Mouse (Mus musculus): ENCODE results near the gene Abhd17a. TPM values are rescaled to one million over a fixed set of nuclear protein-coding genes. Genes with fewer than 3 reads are reported as not detected.

Gene Abhd17a
- total and polyA plus RNA-seq, 3 experiments, result 37.2 to 49.1 (median 48.0) TPM

DNA sequence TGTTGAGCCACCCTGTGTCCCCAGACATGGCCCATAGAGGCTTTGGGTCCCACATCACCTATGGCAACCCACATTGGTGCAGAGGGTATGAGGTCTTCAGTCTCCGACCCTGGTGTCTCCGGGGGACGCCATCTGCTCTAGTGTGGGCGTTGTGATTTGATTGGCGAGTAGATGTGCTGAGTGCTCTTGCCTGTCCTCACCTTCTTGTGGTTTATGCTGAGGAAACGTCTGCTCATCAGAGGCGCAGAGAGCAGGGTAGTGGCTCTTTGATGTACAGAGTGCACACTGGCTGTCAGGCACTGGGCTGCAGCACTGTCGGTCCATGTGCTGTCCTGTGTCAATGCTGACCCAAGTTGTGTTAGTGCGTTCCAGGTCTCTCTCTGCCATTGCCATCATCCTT, 38.8 kb upstream of the Abhd17a start:
- Histone ChIP-seq H3K79me2 (replicated peaks; ENCODE audit: control insufficient read depth, extremely low read depth, insufficient read depth, poor library complexity, severe bottlenecking) (peaks cover 29% of the 10 kb centered on the region), H3K4me2 (ENCODE audit: insufficient read depth, low read depth, poor library complexity, severe bottlenecking) (no peak overlapping the region), H3K27ac (ENCODE audit: insufficient read depth, low read depth) (no peak overlapping the region), H3K9ac (ENCODE audit: insufficient read depth, low read depth) (no peak overlapping the region), H3K36me3 (replicated peaks in 1 of 2; ENCODE audit: control insufficient read depth in 1 of 2, insufficient read depth in 1 of 2, low read length in 1 of 2) (peaks cover 20 to 89% of the 10 kb centered on the region in 2 experiments), H3K4me1 (ENCODE audit: control insufficient read depth in 1 of 2, insufficient read depth in 2 of 2) (peaks cover 28 to 56% of the 10 kb centered on the region in 2 experiments), H3K27me3 (replicated peaks) (no peaks in the 10 kb centered on the region), H3K4me3 (replicated peaks in 1 of 3; ENCODE audit: low read depth in 2 of 3, low read length in 2 of 3, poor library complexity in 1 of 3) (no peak overlapping the region), H3K9me3 (replicated peaks; ENCODE audit: low read length) (no peaks in the 10 kb centered on the region)
- dilution Hi-C loops (cut with MboI; ENCODE audit: extremely low pct_ligation_motif_present, extremely low pct_unique_long_range_greater_than_20kb, low sequenced_read_pairs) (no loop called here), in situ Hi-C loops (cut with MboI; ENCODE audit: low pct_ligation_motif_present, low pct_unique_long_range_greater_than_20kb, low sequenced_read_pairs) (no loop called here)
- no peak for TF ChIP-seq KAT2A (IDR thresholded peaks at IDR 0.05; ENCODE audit: insufficient replicate concordance, low read length)
- TF ChIP-seq MXI1 (IDR thresholded peaks at IDR 0.05; ENCODE audit: low read depth, low read length), result no peak
- TF ChIP-seq JUND (conservative IDR thresholded peaks at IDR 0.05; ENCODE audit: low read depth, low read length), result no peak
- no peak for TF ChIP-seq CHD1 (IDR thresholded peaks at IDR 0.05; ENCODE audit: low read depth, low read length)
- TF ChIP-seq MAFK (IDR thresholded peaks at IDR 0.05; ENCODE audit: insufficient replicate concordance, low read length), result no peak
- TF ChIP-seq ELF1 (IDR thresholded peaks at IDR 0.05; ENCODE audit: low read depth, low read length), result no peak
- TF ChIP-seq ZKSCAN1 (IDR thresholded peaks at IDR 0.05; ENCODE audit: borderline replicate concordance, low read depth, low read length), result no peak
- TF ChIP-seq CHD2 (IDR thresholded peaks at IDR 0.05; ENCODE audit: low read length), result no peak
- no peak for TF ChIP-seq E2F4 (IDR thresholded peaks at IDR 0.05; ENCODE audit: insufficient replicate concordance, low read depth, low read length)
- no peak for TF ChIP-seq NRF1 (IDR thresholded peaks at IDR 0.05; ENCODE audit: low read depth, low read length)
- no peak for TF ChIP-seq MAZ (IDR thresholded peaks at IDR 0.05; ENCODE audit: low read depth, low read length)
- TF ChIP-seq HCFC1 (IDR thresholded peaks at IDR 0.05; ENCODE audit: low read depth, low read length), result no peak
- no peak for TF ChIP-seq MYC (IDR thresholded peaks at IDR 0.05; ENCODE audit: low read depth, low read length)
- no peak for DNase-seq (ENCODE audit: extremely low read depth)

DNA sequence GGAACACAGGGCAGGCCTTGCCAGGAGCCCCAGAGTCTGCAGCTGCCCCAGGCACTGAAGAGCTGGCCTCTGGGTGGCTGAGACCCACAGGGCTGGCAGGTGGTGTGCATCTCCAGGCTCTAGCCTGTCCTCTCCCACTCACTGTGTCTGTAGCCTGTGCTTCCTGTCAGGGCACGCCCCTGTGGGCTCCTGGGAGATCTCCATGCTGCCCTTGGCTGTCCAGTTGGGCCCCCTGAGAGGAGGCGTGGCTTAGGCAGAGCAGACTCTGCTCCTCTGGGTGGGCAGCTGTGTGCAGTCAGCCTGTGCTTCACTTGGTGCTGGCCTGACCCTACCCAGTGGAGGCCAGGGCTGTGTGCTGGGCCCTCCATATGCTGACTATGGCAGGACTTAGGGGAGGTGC, 37.5 kb upstream of the Abhd17a start:
- in situ Hi-C loops (cut with MboI; ENCODE audit: low pct_ligation_motif_present, low pct_unique_long_range_greater_than_20kb, low sequenced_read_pairs) (no loop called here), dilution Hi-C loops (cut with MboI; ENCODE audit: extremely low pct_ligation_motif_present, extremely low pct_unique_long_range_greater_than_20kb, low sequenced_read_pairs) (no loop called here)
- Histone ChIP-seq H3K27ac (ENCODE audit: insufficient read depth, low read depth) (no peak overlapping the region), H3K4me1 (ENCODE audit: control insufficient read depth in 1 of 2, insufficient read depth in 2 of 2) (peaks cover 30 to 55% of the 10 kb centered on the region in 2 experiments), H3K4me3 (replicated peaks in 1 of 3; ENCODE audit: low read depth in 2 of 3, low read length in 2 of 3, poor library complexity in 1 of 3) (no peak overlapping the region), H3K36me3 (replicated peaks in 1 of 2; ENCODE audit: control insufficient read depth in 1 of 2, insufficient read depth in 1 of 2, low read length in 1 of 2) (peaks cover 16 to 81% of the 10 kb centered on the region in 2 experiments), H3K9ac (ENCODE audit: insufficient read depth, low read depth) (no peak overlapping the region), H3K27me3 (replicated peaks) (no peaks in the 10 kb centered on the region), H3K9me3 (replicated peaks; ENCODE audit: low read length) (no peaks in the 10 kb centered on the region), H3K79me2 (replicated peaks; ENCODE audit: control insufficient read depth, extremely low read depth, insufficient read depth, poor library complexity, severe bottlenecking) (peaks cover 33% of the 10 kb centered on the region), H3K4me2 (ENCODE audit: insufficient read depth, low read depth, poor library complexity, severe bottlenecking) (no peak overlapping the region)
- TF ChIP-seq KAT2A (IDR thresholded peaks at IDR 0.05; ENCODE audit: insufficient replicate concordance, low read length), result no peak
- TF ChIP-seq HCFC1 (IDR thresholded peaks at IDR 0.05; ENCODE audit: low read depth, low read length), result no peak
- TF ChIP-seq RAD21 (IDR thresholded peaks at IDR 0.05; ENCODE audit: low read depth, low read length), result no peak
- TF ChIP-seq JUN (IDR thresholded peaks at IDR 0.05; ENCODE audit: insufficient read depth, low read depth, low read length), result no peak
- no peak for TF ChIP-seq EP300 (IDR thresholded peaks at IDR 0.05; ENCODE audit: low read length)
- TF ChIP-seq GABPA (IDR thresholded peaks at IDR 0.05; ENCODE audit: insufficient replicate concordance, low read depth, low read length), result no peak
- no peak for TF ChIP-seq USF2 (conservative IDR thresholded peaks at IDR 0.05; ENCODE audit: low read depth, low read length)
- TF ChIP-seq BHLHE40 (IDR thresholded peaks at IDR 0.05; ENCODE audit: low read depth, low read length), result no peak
- TF ChIP-seq MAZ (IDR thresholded peaks at IDR 0.05; ENCODE audit: low read depth, low read length), result no peak
- TF ChIP-seq E2F4 (IDR thresholded peaks at IDR 0.05; ENCODE audit: insufficient replicate concordance, low read depth, low read length), result no peak
- no peak for TF ChIP-seq USF1 (IDR thresholded peaks at IDR 0.05; ENCODE audit: low read depth, low read length)
- TF ChIP-seq ETS1 (conservative IDR thresholded peaks at IDR 0.05; ENCODE audit: low read depth, low read length), result no peak
- DNase-seq (ENCODE audit: extremely low read depth), result no peak

Measured in CH12.LX (cell line).